Mouse (Mus musculus): Measurements from ENCODE around the gene Pik3ap1.
A peak's percentile ranks its signal among the peaks of the same experiment; 100 is the strongest.

Pik3ap1 gene

GRCm38 (mm10) chr19:41279724-41280244 is 105.1 kb downstream of the Pik3ap1 start:
- no peak for DNase-seq (ENCODE audit: low spot score)

- no peak for DNase-seq (ENCODE audit: low spot score)
Observed at GRCm38 (mm10) chr19:41278606-41279005, 106.3 kb downstream of the Pik3ap1 start.

GRCm38 (mm10) chr19:41275588-41275987 is 109.3 kb downstream of the Pik3ap1 start:
- DNase-seq (ENCODE audit: low spot score) = no peak

- DNase-seq (ENCODE audit: low spot score) = no peak
Observed at GRCm38 (mm10) chr19:41270906-41271305, 114.0 kb downstream of the Pik3ap1 start.

GRCm38 (mm10) chr19:41270151-41270727 is 114.7 kb downstream of the Pik3ap1 start:
- DNase-seq (ENCODE audit: low spot score) = no peak

- DNase-seq (ENCODE audit: low spot score) = no peak
Observed at GRCm38 (mm10) chr19:41266251-41266901, 118.5 kb downstream of the Pik3ap1 start.

- DNase-seq (ENCODE audit: low spot score) = no peak
Observed at GRCm38 (mm10) chr19:41264331-41264799, 120.5 kb downstream of the Pik3ap1 start.

GRCm38 (mm10) chr19:41263630-41264295 is 121.1 kb downstream of the Pik3ap1 start, which contains the start of gene Tm9sf3:
TSS of gene Tm9sf3 (minus strand) at chr19:41263997.
- peak; percentile 76 for DNase-seq (ENCODE audit: low spot score)

- DNase-seq (ENCODE audit: low spot score) = peak; percentile 64
Observed at GRCm38 (mm10) chr19:41262712-41263629, 121.9 kb downstream of the Pik3ap1 start.

- DNase-seq (ENCODE audit: low spot score) = no peak
Observed at GRCm38 (mm10) chr19:41260736-41261135, 124.2 kb downstream of the Pik3ap1 start.

GRCm38 (mm10) chr19:41259256-41259655 is 125.6 kb downstream of the Pik3ap1 start:
- DNase-seq (ENCODE audit: low spot score) = no peak

GRCm38 (mm10) chr19:41258707-41259106 is 126.2 kb downstream of the Pik3ap1 start:
- peak; percentile 35 for DNase-seq (ENCODE audit: low spot score)

GRCm38 (mm10) chr19:41254584-41254983 is 130.3 kb downstream of the Pik3ap1 start:
- no peak for DNase-seq (ENCODE audit: low spot score)

GRCm38 (mm10) chr19:41248968-41249367 is 135.9 kb downstream of the Pik3ap1 start:
- DNase-seq (ENCODE audit: low spot score) = no peak

- no peak for DNase-seq (ENCODE audit: low spot score)
Observed at GRCm38 (mm10) chr19:41248271-41248670, 136.6 kb downstream of the Pik3ap1 start.

- no peak for DNase-seq (ENCODE audit: low spot score)
Observed at GRCm38 (mm10) chr19:41246271-41246670, 138.6 kb downstream of the Pik3ap1 start.

GRCm38 (mm10) chr19:41244581-41244980 is 140.3 kb downstream of the Pik3ap1 start:
- peak; percentile 15 for DNase-seq (ENCODE audit: low spot score)

- no peak for DNase-seq (ENCODE audit: low spot score)
Observed at GRCm38 (mm10) chr19:41241997-41242396, 142.9 kb downstream of the Pik3ap1 start.

GRCm38 (mm10) chr19:41233698-41234097 is 151.2 kb downstream of the Pik3ap1 start:
- no peak for DNase-seq (ENCODE audit: low spot score)

Data from spleen, adult 12 weeks (tissue).